Mouse (Mus musculus) neural tube, embryonic 11.5 days (tissue): ENCODE measurements at regions not wholly inside any gene's neighbourhood (a gene's known extent, or its start where the extent isn't known, plus 50 kb on each side); places are given as distances from the start of the nearest gene placed in this dataset.

Experiments
- ATAC-seq: fragments of 200-750 bp; cut with Nextera tagmentation; 2 replicates; pipeline ENCODE4 v1.8.0; 2017; ENCODE audit warnings: moderate number of reproducible peaks, mild to moderate bottlenecking, moderate TSS enrichment, moderate library complexity; ENCODE audit not compliant: insufficient read depth, low FRiP score, low TSS enrichment
- DNase-seq: peaks from one replicate; pipeline ENCODE4 v3.0.0-alpha.2; 2015; ENCODE audit warnings: low spot score
- H3K27ac ChIP-seq: fragments of 300-500 bp; sonication (generic); 2 replicates; pipeline ENCODE4 v1.5.1; 2014; ENCODE audit warnings: low read depth, mild to moderate bottlenecking, low read length
- H3K27me3 ChIP-seq: fragments of 300-500 bp; sonication (generic); 2 replicates; pipeline ENCODE4 v1.6.1; 2014; ENCODE audit warnings: mild to moderate bottlenecking, low read length, mixed read lengths; ENCODE audit not compliant: control insufficient read depth, insufficient read depth
- H3K36me3 ChIP-seq: fragments of 300-500 bp; sonication (generic); 2 replicates; pipeline ENCODE4 v1.6.1; 2014; ENCODE audit warnings: mild to moderate bottlenecking, low read length, moderate library complexity, mixed read lengths; ENCODE audit not compliant: control insufficient read depth, insufficient read depth
- H3K4me1 ChIP-seq: fragments of 300-500 bp; sonication (generic); 2 replicates; pipeline ENCODE4 v1.6.1; 2014; ENCODE audit warnings: low read length, mixed read lengths; ENCODE audit not compliant: control insufficient read depth, insufficient read depth
- H3K4me2 ChIP-seq: fragments of 300-500 bp; sonication (generic); 2 replicates; pipeline ENCODE4 v1.6.1; 2014; ENCODE audit warnings: low read depth, mild to moderate bottlenecking, moderate library complexity
- H3K4me3 ChIP-seq: fragments of 300-500 bp; sonication (generic); 2 replicates; pipeline ENCODE4 v1.5.1; 2014; ENCODE audit warnings: low read depth, low read length
- H3K9ac ChIP-seq: fragments of 300-500 bp; sonication (generic); 2 replicates; pipeline ENCODE4 v1.6.1; 2014; ENCODE audit warnings: mild to moderate bottlenecking, low read length
- H3K9me3 ChIP-seq: fragments of 300-500 bp; sonication (generic); 2 replicates; pipeline ENCODE4 v1.6.1; 2016; ENCODE audit warnings: low read length; ENCODE audit not compliant: control insufficient read depth
- WGBS: fragments of 180-500 bp; shearing (Covaris S2); extraction: QIAGEN DNeasy Blood & Tissue Kit; methylation state at CpG from one replicate; pipeline ENCODE4 v1.1.7; 2014; 5-methylcytosine and 5-hydroxymethylcytosine counted together

GRCm38 (mm10) chr1:50806821-50807220, 93.6 kb upstream of the Tmeff2 start:
- Histone ChIP-seq H3K9ac (no peak overlapping the region), H3K4me2 (no peak overlapping the region), H3K27me3 (no peaks in the 10 kb centered on the region), H3K27ac (no peak overlapping the region), H3K4me3 (no peak overlapping the region), H3K36me3 (no peaks in the 10 kb centered on the region), H3K4me1 (no peaks in the 10 kb centered on the region), H3K9me3 (no peaks in the 10 kb centered on the region)
- no peak for ATAC-seq
- 69% methylated on average over 1 of the region's 1 CpGs for WGBS
- no peak for DNase-seq

GRCm38 (mm10) chr1:50831663-50832062, 68.8 kb upstream of the Tmeff2 start:
- Histone ChIP-seq H3K4me3 (no peak overlapping the region), H3K4me2 (no peak overlapping the region), H3K9me3 (no peaks in the 10 kb centered on the region), H3K27ac (no peak overlapping the region), H3K9ac (no peak overlapping the region), H3K27me3 (no peaks in the 10 kb centered on the region), H3K4me1 (no peaks in the 10 kb centered on the region), H3K36me3 (no peaks in the 10 kb centered on the region)
- ATAC-seq (no peak), DNase-seq (no peak)
- WGBS = 48% methylated on average over 1 of the region's 1 CpGs

- Histone ChIP-seq H3K27ac (no peak overlapping the region), H3K4me2 (no peak overlapping the region), H3K4me3 (no peak overlapping the region), H3K36me3 (no peaks in the 10 kb centered on the region), H3K9me3 (no peaks in the 10 kb centered on the region), H3K9ac (no peak overlapping the region), H3K4me1 (no peaks in the 10 kb centered on the region), H3K27me3 (no peaks in the 10 kb centered on the region)
- 84% methylated on average over 6 of the region's 6 CpGs for WGBS
- no peak for DNase-seq
- no peak for ATAC-seq
Measured at GRCm38 (mm10) chr1:50836123-50836522, 64.3 kb upstream of the Tmeff2 start.

DNA sequence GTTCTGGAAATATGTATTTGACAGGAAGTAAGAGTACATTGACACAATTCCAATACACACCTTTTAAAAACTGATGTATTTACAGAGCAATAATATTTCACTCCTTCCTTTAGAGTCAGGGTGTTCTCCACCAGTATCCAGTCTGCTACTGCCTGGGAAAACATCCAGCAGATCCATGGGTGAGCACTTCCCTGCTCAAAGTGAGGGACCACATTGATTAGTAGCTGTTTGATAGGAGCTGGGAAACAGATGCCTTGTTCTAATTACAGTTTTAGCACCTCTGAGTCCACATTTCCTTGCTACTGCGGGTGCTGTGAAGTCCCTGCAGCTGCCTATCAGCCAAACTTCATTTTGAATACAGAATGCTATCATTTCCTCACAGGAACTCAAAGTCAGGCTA, 53.3 kb upstream of the Tmeff2 start:
- H3K36me3 ChIP-seq = no peaks in the 10 kb centered on the region
- DNase-seq = no peak
- ATAC-seq = no peak
- H3K4me2 ChIP-seq = no peak overlapping the region
- H3K4me1 ChIP-seq = no peaks in the 10 kb centered on the region
- H3K9me3 ChIP-seq = no peaks in the 10 kb centered on the region
- 70% methylated on average over 1 of the region's 1 CpGs for WGBS
- H3K9ac ChIP-seq = no peak overlapping the region
- no peak overlapping the region for H3K27ac ChIP-seq
- no peak overlapping the region for H3K4me3 ChIP-seq
- no peaks in the 10 kb centered on the region for H3K27me3 ChIP-seq
